Mouse (Mus musculus) liver, adult 2 months (tissue): ENCODE data around the gene Stab1.

Experiments
- CTCF ChIP-seq: fragments of 200-500 bp; IDR thresholded peaks from 2 replicates; pipeline ENCODE4 v1.5.1; 2011; ENCODE audit warnings: low read depth, low read length, control low read depth
- POLR2A ChIP-seq: fragments of 200-500 bp; IDR thresholded peaks from 2 replicates; pipeline ENCODE4 v1.6.1; 2011; ENCODE audit warnings: low read length, control low read depth; ENCODE audit not compliant: insufficient read depth; ENCODE audit errors: extremely low read depth

- no peak for TF ChIP-seq POLR2A
- TF ChIP-seq CTCF, result no peak
These were observed 48.4 kb upstream of the Stab1 start, which contains the start of gene Nisch for GRCm38 (mm10) chr14:31216846-31217245.
